Mouse (Mus musculus): ENCODE data around the gene G430095P16Rik.

The G430095P16Rik gene

DNA sequence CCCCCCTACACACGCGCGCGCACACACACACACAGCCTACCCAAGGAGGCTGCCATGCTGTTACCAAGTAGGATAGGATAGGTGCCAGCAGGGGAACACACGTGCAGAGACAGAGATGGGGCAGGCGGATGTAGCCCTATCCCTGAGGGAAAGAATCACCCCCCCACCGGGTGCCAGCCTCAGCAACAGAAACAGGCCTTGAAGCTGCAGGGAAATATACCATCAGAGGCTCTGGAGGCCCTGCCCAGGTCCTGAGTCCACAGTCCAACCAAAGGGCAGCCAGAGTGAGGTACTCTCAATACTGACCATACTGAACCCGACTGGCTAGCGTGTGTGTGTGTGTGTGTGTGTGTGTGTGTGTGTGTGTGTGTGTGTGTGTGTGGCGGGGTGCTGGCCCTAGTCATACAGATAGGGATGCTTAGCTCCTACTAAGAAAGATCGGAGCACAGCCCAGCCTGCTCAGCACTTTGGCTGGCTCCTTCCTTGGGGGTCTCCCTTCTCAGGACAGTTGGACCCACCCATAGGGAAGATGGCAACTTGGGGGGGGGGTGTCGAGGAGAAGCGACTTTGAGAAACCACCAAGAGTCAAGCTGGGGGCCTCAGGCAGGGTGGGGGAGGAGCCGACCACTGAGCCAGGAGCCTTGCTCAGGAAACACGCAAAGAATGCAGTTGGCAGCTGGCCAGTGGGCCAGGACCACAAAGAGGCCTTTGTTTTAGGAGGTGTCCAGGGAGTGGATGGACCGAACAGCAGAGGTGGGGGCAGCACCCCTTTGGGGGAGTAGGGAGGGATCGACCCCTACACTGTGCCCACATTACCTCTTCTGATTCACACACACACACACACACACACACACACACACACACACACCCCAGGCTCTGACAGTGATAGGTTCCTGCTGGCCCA is 21.0 kb downstream of the G430095P16Rik start:
- DNase-seq, result peak; percentile 89

DNA sequence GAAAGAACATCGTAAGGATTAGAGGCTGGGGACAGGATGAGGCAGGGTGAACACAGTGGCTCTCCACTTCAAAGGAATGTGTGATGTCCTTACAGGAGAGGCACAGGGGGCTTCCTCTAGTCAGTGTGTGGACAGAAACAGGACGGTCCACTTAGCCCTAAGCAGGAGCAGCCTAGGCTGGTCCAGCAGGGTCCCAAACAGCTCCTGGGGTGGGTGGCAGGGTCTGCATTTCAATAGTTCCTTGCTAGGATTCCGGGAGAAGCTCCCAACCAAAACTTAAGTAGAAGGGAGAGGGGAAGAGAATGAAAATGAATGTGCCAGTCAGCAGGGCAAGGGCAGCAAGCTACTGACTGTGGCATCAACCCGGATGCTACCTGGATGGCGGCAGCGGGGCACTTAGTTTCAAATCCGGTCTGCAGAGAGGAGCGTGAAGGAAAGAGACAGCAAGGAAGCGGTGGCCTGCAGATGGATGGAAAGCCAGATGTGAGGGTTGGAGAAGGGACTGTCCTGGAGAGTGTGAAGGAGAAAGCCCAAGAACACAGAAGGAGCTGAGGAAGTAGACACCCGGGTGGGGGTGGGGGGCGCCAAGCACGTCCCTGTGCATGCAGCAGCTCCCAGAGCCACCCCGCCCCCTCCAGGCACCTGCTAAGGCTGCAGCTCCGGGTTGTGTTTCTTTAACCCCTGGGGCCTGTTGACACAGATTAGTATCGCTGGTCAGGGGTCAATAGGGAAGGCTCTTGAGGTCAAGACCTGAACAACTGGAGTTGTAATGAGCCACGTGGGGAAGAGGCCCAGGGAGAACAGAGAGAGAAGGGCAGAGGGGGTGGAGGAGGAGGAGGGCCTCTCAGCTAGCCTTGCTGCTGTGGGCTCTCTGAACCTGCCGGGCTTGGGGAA is 22.5 kb downstream of the G430095P16Rik start:
- DNase-seq, result no peak

- no peak for DNase-seq
These were observed 26.7 kb downstream of the G430095P16Rik start for GRCm38 (mm10) chr8:84749519-84749918.

DNA sequence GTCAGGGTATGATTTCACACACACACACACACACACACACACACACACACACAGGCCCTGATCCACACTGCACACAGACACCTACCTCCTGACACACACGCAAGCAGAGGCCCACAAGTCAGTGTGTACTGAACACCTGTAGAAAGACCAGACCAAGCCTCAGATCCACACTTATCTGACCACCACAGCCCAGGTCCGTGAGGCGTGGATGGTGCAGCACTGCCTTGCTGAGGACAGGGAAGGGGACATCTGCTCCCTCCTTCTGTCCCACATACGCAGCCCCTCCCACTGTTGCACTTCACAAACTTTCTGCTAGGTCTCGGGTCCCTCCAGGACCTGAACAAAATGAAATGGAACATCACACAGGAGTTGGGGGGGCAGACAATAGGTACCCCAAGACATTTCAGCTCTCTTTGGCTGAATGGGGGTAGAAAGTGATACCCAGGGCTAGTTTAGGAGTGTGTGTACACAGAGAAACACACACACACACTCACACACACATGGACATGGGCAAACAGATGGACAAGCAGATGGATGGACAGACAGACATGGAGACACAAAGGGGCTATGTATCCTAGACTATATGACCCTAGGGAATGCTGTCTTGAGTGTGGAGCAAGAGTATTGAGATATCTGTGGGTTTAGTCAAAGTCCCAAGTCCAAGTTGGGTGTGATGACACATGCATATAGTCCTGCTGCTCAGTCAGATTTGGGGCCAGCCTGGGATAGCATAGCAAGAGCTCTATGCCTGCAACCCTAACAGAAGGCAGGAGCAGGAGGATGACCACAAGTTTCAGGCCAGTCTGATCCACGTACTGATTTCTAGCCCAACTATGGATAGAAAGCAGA is 30.2 kb downstream of the G430095P16Rik start:
- no peak for DNase-seq

DNA sequence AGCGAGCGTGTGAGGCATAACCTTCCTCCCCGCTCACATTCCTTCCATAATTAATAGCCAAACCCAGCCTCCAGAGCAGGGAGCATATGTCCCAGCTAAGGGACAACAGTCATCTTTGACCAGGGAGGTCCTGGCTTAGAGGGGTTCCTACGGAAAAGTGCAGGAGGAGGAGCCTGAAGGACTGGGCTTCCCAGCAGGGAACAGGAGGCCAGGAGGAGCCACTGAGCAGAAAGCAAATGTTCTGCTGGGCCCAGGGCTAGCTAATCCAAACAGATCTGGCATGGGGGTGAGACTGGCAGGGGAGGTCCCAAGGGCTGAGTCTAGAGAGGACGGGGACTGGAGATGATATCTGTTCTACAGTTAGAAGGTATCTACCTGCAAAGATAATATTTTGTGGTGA is 34.7 kb downstream of the G430095P16Rik start:
- no peak for DNase-seq

DNA sequence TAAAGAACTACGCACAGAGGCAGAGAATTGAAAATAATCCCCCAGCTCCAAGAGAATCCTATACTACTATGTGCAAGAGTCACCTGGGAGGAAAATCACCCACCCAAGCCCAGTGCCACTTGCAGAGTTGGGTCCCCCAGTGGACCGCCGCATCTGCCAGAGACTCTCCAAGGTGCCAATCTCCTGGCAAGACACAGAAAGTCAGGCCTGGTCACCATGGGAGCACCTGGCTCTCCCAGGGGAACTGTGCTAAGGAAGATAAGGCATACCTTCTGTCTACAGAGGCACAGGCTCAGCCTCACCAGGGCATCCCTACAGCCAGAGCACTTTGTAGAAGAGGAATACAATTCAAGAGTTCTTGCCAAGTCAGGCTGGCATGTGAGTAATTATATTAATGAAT is 35.5 kb downstream of the G430095P16Rik start:
- no peak for DNase-seq

- peak; percentile 66 for DNase-seq
These were observed 36.3 kb downstream of the G430095P16Rik start for GRCm38 (mm10) chr8:84759126-84759525.

DNA sequence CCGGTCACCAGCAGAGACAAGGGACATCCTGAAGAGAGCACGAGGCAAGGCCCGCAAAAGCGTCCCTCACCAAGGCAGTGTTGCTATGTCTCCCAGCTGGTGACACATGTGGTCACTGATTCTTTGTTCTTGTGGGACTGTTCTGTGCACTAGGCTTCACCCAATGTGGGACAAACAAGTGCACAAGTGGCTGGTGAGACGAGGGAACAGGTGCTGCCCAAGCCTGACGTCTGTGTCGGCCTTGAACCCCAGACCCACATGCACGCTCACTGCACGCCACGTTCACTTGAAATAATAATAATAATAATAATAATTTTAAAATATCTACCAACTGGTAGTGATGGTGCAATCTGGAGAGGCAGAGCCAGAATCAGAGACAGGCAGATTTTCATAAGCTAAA is 36.9 kb downstream of the G430095P16Rik start:
- DNase-seq, result no peak

DNA sequence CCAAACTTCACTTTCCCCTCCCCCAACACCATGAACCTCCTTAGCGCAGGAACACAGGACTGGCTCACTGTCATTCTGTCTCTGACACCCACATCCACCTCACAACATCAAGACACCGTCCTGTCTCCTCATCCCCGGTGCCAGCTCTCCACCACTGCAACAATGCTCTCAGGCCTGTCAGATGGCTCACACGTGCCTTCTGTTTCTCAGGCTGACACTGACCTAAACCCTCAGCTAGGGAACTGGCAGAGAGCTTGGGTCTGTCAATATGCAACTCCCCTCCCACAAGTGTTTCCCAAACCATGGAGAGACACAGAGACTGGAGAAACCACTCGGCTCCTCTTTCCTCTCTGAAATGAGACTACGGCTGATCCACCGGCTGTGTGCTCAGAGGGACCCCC is 37.6 kb downstream of the G430095P16Rik start:
- no peak for DNase-seq

GRCm38 (mm10) chr8:84760901-84761300 is 38.1 kb downstream of the G430095P16Rik start:
- no peak for DNase-seq

GRCm38 (mm10) chr8:84764100-84764499 is 41.3 kb downstream of the G430095P16Rik start:
- no peak for DNase-seq

- no peak for DNase-seq
These were observed 42.2 kb downstream of the G430095P16Rik start for GRCm38 (mm10) chr8:84764870-84765495.

GRCm38 (mm10) chr8:84765629-84766028 is 42.8 kb downstream of the G430095P16Rik start:
- no peak for DNase-seq

GRCm38 (mm10) chr8:84766422-84766821 is 43.6 kb downstream of the G430095P16Rik start:
- no peak for DNase-seq

GRCm38 (mm10) chr8:84767221-84767620 is 44.4 kb downstream of the G430095P16Rik start:
- DNase-seq, result no peak

- DNase-seq, result no peak
These were observed 45.7 kb downstream of the G430095P16Rik start for GRCm38 (mm10) chr8:84768343-84769095.

DNA sequence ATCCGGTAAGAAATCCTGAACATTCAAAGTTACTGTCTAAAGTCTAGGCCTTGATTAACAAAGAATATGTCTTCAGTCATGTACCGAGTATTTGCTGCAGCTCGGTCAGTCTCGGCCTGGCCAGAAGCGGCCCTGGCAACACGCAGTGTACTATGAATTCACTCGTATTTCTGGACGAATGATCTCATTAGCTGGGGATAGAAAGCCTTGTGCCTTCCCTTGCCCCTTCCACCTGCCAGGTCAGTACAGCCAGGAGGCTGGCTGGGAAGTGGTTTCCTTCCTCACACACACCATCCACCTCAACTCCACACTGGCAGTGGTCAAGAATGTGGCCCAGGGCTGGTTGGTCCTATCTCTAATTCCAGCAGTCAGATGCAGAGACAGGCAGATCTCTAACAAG is 46.5 kb downstream of the G430095P16Rik start:
- DNase-seq, result no peak

DNA sequence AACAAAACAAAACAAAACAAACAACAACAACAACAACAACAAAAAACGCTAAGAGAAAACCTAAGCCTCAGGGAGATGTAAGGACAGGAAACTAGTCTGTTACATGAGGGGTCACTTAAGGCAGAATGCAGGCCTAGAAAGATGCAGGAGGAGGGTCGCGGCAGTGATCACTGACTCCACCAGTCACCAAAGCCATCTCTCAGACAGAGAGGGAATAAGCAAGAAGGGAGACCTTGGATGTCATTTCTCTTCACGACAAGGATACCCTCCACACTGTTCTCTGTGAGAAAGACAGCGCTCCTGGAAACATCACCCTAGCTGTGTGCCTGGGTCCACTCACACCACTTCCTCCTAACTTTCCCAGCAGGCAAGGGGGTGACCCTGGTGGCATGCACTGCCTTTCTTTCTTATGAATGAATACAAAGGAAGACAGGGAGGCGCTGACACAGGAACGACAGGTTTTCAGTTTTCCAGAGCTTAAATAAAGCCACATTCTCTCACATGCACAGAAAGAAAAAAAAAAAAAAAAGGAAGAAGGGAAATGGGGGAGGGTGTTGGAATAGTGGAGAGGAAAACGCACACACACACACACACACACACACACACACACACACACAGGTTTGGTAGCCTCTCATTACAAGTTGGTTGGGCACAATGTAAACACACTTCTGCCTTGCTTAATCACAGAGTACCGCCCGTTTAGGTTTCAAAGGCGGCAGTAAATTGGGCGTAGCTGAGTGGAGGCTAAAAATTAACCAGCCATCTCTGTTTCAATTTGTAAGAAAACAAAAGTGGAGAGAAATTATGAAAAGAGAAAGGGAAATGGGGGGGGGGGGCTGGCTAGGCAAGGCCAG is 47.5 kb downstream of the G430095P16Rik start:
- no peak for DNase-seq

- no peak for DNase-seq
These were observed 48.3 kb downstream of the G430095P16Rik start for GRCm38 (mm10) chr8:84771000-84771687.

- no peak for DNase-seq
These were observed 49.2 kb downstream of the G430095P16Rik start for GRCm38 (mm10) chr8:84771941-84772378.
